Mouse (Mus musculus): ENCODE data around the gene 4931406P16Rik.

DNA sequence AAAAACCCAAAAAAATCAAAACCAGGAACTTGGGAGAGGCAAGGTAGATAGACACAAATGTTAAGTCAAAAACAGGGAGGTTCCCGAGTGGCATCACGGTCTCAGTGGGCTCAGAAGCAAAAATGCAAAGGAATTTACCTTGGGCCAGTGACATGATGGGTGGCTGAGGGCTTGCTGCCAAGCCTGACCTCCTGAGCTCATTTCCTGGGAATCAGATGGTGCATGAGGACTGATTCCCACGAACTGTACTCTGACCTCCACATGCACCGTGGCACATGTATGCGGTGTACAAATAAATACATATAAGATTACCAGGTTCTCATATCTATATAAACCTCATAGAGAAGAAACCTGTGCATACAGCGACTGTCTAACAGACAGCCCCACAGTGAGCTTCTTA, 89.0 kb downstream of the 4931406P16Rik start:
- no peak for TF ChIP-seq POLR2A (IDR thresholded peaks at IDR 0.05; ENCODE audit: borderline replicate concordance, extremely low read depth, insufficient read depth, insufficient read length, poor library complexity, severe bottlenecking)
- no peak for TF ChIP-seq CTCF (IDR thresholded peaks at IDR 0.05; ENCODE audit: borderline replicate concordance, extremely low read depth, insufficient read depth, insufficient read length)

Data from brain, embryonic 14.5 days (tissue).